Mouse (Mus musculus) thymus, postnatal 36 days (tissue): ENCODE data around the gene Cpne2.

Experiments
- DNase-seq, 2 experiments: peaks; one replicate each; pipeline ENCODE4 v3.0.0; 2022; ENCODE audit warnings: mixed read lengths in 2 of 2

Cpne2 gene

DNA sequence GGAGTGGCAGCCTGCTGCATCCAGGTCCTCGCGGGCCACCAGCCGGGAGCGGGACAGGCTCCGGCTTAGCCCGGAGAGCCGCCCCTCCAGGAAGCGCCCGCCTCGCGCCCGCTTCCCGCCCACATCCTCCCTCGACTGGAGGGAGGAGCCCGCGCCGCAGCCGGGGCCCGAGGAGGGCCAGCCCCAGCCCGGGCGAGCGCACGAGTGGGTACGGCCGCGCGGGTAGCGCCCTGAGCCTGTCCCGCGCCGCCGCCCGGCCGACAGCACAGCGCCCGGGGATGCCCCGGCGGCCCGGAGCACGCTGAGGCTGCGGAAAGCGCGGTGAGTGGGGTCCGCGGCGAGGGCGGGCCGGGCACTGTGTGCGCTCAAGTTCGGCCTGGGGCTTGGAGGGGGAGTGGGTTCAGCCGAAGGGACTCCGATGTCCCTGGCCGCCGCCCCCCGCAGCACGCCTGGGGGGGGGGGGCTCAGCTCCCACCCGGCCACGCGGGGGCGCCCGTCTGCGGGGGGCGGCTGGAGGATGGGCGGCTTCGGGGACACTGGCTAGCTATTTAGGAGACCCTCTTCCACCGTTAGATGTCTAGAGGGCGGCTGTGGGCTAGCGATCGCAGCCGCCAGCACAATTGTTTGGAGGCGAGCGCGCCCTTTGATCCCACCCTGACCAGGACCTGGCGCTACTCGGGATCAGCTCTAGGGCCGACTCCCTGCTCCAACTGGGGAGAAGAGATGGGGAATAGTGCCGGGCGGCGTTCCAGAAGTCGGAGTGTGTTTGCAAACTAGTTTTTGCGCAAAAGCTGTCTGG, at the start of gene Cpne2:
Cpne2 (plus strand) TSS at position 118 of the 799 bp plus-strand sequence.
- DNase-seq: peak; percentile 60 to 73

DNA sequence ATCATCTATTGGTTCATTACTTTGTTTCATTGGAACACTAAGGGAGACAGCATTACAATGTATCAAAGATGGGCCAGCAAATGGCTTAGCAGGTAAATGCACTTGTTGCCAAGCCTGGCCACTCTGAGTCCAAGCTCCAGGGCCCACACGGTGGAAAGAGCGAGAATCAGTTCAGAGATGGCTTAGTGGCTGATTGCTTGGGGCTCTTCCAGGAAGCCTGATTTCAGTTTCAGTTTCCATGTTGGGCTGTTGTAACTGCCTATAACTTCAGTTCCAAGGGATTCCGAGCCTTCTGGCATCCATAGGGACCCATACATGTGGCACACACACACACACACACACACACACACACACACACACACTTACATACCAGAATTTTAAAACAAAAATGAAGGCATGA, 47.5 kb upstream of the Cpne2 start:
- no peak for DNase-seq

DNA sequence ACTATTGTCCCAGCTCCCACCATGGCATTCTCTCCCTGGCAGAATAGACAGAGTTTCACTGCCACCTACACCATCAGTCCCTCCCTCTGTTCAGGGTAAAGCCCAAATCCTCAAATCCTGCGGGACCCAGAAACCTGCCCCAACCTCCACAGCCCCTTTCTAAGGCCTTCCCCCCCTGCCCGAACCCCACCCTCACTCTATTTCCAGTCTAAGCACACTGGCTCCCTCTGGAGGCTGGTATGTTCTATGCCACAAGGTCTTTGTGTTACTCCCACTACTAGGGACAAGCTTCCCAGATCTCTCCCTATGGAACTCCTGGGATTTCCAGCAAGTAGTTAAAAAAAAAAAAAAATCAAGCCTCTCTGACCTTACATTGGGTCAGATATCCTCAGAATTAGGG, 46.9 kb upstream of the Cpne2 start:
- peak; percentile 28 to 33 for DNase-seq

DNA sequence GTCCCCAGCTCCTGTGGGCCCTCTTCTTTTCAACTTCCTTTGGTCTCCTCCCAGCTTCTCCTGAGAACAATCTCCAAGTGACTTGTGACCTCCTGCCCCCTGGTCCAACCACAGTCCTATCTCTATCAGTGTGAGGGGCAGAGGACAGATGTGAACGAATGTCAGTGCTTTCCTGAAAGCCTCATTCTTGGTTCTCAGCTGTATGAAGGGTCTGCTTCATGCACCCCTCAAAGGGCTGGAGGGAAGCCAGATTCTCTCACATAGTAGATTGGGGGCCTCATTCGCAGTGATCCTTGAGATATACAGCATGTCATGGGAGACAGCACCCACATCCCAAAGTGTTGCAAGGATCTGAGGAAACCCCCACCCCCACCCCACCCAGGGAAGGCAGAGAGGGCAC, 44.8 kb upstream of the Cpne2 start:
- DNase-seq: no peak

DNA sequence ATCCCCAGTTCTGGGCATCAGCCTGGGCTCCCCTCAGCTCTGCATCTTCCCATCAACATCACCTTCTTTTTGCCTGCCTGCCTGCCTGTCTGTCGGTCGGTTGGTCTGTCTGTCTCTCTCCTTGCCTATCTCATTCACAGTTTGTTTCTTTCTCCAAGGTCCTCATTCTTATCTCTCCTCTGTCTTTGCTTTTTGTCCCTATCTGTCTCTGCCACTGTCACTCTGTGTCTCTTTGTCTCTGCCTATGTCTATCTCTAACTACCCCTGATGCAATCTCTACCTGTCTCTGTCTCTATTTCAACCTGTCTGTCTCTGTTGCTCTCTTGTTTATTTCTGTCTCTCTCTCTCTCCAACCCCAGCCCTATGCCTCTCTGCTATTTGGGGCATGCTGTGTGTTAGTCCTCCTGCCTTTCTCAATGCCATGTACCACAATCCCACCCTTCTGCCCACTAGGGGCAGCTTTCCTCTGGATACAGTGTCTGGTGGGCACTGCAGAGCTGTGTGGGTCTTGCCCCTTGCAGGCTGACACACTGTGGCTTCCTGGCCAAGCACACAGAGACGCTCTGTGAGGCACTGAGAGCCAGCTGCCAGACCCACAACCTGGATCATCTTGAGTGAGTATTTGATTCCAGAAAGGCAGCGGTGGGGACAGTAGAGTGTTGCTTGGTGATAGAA, 42.8 kb upstream of the Cpne2 start:
- no peak for DNase-seq

DNA sequence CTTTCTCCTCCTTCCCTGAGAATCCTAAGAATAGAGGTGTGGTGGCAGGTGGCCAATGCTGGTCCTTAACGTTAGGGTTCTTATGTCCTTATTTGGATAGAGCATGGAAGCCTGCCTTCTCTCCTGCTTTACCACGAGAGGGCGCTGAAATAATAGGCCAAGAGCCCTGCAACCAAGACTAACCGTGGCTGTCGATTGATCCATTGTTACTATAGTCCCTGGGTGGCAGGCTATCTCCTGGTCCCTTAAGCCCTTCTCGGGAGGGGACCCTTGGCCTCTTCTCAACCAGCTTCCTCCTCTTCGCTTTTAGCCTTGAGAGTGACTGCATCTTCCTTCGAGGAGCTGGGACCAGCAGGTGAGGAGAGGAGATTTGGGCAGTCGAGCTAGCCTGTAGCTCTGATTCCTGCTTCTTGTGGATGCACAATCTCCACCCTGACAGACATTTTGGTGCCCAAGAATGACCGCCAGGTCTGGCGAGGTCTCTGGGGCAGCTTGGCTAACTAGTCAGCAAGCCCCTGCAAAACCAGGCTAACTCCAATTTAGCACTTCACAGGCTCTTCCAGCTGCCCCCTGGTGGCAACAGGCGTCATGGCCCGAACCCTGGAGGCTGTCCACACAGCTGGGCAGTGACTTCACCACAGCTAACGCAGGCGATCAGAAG, 40.6 kb upstream of the Cpne2 start:
- peak; percentile 71 to 74 for DNase-seq

DNA sequence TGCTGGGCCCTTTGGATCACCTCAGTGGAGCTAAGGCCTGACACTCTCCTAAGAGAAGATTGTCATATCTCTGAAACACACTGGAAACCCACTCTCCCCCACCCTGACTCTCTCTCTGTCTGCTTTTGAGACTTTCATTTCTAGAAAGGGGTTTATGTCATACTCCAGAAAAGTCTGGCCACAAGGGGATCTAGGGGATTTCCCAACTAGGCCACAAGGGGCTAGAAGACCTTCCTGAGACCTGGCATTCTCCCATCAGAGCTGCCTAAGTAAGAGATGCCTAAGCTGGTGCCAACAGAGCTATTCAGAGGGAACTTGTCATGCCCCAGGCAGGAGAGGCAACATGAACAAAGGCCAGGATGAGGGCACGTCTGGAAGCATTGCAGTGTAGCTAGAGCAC, 39.5 kb upstream of the Cpne2 start:
- no peak for DNase-seq

DNA sequence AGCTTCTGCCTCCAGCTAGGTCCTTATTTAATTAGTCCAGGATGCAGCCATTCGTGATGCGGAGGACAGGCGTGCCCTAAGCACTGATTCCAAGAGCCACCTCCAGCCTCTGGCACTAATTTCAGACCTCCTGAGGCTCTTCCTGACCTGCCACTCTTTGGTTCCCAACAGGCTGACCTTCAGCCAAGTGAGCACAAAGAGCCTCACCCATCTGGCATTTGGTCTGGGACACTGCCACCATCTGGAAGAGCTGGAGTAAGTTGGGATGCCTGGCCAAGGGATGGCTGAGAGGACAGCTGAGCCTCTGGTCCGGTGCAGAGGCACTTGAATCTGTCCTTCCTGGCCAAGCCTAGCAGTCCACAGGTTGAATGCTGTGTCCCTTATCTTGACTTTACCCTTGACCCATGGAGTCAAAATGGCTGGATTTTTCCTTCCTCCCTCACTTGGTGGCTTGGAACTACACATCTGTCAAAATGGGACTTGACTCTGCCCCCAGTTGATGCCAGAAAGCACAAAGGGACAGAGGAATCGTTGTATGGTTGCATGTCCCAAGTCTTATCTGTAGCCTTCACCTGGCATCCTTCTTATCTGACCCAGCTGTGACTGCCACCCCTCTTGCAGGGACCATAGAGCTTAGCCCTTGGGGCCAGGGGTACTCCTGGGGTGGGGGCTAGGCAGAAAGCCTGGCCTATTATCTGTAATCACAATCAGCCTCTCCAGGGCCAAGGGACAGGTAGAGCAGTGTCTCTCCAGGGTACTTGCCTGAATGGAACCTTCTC, 17.2 kb upstream of the Cpne2 start:
- DNase-seq: no peak

DNA sequence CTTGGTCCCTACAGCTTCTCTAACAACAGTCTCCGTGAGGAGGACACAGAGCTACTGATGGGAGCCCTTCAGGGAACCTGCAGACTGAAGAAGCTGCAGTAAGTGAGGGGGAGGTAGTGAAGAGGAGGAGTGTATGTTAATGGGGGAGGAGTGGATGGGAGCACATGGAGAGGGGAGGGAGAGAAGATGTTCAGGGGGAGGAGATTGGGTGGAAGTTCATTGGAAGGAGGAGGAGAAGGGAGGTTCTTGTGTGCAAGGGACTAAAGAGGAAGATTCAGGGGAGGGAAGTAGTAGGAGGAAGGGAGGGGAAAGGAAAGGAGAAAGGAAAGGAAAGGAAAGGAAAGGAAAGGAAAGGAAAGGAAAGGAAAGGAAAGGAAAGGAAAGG, 16.6 kb upstream of the Cpne2 start:
- no peak for DNase-seq

DNA sequence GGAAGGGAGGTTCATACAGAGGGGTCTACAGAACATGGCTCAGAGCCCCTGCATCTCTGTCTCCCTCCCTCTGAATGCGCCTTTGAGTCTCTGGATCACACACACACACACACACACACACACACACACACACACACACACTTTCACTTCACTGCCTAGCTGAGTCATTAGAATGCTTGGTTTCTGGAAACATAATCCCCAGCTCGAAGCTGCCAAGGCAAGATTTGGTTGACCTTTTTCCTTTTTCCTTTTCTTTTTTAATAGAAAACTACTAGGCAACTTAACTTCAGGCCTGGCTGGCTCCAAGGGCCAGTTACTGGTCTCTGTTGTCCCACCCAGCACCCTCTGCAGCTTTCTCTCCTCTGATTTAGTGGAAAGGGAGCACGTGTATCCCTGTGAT, 16.0 kb upstream of the Cpne2 start:
- no peak for DNase-seq

DNA sequence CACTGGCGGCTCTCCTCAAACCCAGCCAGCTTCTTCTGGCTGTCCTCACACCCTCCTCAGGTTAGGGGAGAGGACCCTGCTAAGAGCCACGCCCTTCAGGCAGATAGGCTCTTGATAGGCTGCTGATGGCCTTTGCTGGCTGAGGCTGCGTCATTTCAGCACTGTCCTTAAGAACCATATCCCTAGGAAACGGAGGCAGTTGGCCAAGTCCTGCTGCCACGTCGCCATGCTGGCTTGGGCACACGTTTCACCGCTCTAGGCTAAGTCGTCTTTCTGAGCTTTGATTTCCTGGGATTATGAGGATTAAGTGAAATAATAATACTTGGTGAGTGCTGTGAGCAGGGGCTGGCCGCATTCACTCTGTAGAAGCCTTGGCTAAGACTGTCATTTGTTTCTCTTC, 14.5 kb upstream of the Cpne2 start:
- DNase-seq: no peak

DNA sequence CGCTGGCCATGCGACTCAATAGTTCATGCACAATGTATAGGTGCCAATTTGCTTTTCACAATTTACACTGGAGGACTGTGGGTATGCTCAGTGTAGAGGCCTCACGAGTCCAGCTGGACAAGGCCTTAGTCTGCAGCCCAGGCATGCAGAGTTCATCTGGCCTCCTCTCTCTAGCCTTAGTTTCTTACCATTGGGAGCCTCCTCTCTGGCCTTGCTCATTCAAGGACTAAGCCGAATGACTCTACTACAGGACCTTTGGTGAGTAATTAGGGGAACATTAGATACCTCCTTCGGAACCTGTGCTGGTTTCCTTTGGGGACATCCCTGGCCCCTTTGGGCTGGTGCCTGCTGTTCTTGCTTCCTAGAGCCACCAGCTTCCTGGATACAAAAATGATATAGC, 13.8 kb upstream of the Cpne2 start:
- DNase-seq: no peak

DNA sequence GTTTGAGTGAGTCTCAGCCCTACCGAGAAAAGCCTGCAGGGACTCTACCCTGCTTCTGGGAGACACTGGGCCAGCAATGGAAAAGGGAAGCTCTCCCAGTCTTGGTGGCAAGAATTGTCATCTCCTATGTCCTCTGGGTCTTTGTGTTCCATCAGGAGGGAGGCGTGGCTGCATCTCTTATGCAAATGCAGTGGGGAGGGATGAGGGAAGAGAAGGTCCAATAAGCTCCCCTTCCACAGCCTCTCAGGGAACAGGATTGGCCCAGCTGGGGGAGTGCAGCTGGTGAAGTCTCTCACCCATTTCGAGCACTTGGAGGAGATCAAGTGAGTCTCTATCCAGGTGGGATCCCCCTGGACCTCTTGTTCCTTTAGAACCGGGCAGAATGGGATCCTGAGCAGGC, 11.3 kb upstream of the Cpne2 start:
- no peak for DNase-seq

DNA sequence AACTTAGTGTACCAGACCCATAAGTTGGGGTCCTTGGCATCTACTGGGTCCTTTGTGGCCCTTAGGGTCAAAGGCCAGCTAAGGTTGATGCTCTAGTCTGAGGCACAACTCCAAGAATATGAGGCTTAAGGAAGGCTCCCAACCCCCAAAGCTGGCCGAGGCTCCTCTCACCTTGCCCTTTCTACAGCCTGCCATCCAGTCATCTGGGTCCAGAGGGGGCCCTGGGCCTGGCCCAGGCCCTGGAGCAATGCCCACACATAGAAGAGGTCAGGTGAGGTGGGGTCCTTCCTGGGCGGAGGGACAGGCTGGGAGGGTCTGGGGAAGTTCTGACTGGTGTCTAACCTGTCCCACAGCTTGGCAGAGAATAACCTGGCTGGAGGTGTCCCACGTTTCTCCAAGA, 10.3 kb upstream of the Cpne2 start:
- DNase-seq: no peak

DNA sequence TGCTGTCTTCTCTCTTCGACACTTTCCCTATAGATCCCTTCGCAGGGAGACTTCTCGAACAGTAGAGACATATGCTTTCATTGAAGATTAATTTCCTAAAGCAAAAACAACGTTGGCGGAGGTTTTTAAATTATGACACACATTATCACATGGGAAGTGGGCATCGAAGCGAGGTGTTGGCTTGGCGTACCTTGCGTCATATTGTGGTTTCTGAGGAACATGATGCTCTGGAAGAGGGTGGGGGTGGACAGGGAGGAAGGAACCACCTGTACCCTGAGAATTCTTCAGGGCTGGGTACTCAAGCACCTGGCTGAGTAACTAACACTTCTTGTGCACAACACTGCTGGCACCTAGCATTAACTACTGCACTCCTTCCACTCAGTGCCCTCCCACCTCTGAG, 8.2 kb upstream of the Cpne2 start:
- no peak for DNase-seq

DNA sequence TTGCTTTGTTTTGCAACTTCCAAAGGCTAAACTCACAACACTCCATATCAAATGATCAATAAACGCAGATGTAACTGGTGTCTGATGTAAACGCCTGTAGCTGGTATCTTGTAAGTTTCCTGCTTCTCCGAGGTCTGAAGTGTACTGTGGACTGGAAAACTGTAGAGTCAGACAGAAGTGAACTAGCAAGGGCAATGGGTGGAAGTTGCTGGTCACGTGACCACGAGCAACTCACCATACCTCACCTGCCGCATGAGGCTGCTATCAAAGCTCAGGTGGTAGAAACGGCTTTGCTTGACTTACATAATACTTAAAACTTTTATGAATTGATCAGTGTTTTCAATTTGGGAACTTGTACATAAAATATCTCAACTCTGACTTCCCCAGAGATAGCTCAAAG, 5.6 kb upstream of the Cpne2 start:
- DNase-seq: no peak

DNA sequence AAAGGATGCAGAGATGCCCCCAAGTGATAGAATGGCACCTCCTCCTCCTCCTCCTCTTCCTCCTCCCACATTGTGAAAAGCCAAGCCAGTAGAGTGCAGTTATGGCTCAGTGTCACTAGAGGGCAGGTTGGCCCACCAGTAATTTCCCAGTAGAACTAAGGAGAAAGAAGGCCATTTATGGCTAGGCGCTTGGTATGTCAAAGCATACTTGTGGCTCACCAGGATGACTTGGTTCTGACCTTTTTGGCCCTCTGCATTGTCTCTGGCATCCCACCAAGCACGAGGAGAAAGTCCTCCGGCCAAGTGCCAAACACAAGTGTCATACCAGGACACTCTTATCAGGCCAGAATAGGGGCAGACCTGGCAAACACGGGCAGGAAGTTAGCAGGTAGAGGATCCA, 4.5 kb upstream of the Cpne2 start:
- peak; percentile 40 to 41 for DNase-seq

DNA sequence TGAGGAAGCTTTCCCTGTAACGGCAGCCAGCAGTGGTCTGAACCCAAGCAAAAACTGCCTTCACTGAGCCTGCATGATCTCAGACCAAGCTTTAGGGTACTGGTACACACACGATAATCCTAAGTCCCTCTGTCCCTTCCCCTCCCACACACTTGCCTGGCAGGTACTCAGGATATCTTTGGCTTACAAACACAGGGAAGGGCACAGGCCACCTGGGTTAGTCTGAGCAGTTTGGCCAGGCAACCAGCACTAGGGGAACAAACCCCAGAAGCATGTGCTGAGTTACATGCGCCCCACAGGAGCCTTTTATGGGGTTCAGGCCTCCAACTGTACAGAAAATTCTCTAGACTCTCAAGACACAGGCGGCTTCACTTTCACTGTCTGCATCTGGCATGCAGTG, 2.9 kb upstream of the Cpne2 start:
- DNase-seq: no peak

DNA sequence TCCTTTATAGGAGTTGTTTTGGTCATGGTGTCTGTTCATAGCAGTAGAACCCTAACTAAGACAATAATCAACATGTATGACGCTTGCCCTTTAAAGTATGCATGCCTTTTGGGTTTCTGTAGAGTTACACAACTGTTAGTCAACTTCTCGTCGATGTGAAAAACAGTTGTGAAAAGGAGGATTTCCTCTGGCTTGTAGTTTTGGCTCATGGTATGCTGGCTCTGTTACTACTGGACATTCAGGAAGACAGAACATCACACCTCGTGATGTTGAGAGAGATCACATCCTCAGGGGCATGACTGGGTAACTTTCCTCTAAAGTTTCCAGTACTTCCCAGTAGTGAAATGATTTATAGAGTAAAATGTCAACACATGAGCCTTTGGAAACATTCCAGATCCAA, 2.1 kb upstream of the Cpne2 start:
- DNase-seq: no peak

DNA sequence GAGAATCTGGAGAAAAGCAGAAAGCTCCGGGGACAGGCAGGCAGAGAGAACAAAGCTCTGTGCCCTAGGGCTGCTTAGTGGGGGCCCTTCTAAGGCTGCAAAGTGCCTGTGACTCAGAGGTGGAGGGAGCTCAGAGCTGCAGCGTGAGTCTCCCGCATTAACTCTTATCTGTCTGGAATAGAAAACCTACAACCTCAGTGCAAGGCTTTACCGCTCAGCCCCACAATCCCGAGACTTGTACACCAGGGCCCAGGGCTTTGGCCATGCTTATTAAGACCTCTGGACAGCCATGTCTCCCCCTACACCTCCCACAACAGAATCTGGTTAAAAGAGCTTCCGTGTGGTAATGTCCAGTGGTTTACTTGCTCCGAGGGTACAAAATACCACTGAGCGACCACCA, 790 bp upstream of the Cpne2 start:
- DNase-seq: no peak

DNA sequence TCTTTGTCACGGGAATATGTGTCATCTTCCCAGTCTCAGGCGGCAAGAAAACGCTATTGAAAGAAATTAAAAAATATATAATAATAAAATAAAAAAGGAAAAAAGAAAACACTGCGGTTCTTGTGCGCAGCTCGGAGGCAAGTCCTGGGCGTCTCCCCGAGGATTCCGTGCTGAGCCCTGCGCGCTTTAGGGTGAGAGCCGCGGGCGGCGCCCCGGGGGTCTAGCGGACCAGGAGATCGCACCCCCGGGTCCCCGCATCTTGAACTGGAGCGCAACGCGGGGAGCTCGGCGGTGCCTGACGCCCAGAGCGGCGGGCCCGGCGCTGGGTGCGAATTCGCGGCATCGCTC, 291 bp upstream of the Cpne2 start:
- no peak for DNase-seq

DNA sequence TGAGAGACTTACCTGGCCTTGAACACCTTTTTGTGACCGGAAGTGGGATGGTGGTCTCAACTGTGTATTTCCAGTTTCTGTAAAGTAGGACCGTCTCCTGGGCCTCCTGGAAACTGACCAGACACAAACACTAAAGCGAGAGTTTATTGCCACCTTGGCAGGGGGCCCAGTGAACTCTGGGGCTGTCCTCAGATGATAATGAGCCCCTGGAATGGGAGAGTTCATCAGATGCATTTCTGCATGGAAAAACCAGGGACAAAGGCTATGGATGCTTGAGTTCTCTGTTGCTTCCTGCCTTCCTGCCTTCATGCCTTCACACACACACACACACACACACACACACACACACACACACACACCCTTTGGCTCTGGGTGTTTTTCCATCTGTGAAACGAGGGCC, 1.8 kb downstream of the Cpne2 start:
- no peak for DNase-seq

DNA sequence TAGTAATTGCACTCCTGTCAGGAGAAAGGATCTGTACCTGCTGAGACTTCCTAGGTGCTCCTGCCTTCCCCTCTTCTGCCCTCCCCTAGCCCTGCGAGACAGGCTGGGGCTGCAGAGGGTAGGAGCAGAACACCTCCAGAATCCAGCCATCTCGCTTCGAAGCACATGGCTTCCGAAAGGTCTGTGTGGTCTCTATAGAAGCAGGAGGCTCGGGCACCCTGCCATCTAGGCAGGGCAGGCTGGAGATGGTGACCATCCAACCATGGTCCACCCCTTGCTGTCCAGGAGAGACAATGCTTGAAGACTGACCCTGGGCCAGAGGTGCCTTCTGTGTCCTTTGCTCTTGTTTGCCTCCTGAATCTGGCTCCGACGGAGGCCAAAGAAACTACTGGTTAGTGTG, 2.8 kb downstream of the Cpne2 start:
- DNase-seq: no peak

DNA sequence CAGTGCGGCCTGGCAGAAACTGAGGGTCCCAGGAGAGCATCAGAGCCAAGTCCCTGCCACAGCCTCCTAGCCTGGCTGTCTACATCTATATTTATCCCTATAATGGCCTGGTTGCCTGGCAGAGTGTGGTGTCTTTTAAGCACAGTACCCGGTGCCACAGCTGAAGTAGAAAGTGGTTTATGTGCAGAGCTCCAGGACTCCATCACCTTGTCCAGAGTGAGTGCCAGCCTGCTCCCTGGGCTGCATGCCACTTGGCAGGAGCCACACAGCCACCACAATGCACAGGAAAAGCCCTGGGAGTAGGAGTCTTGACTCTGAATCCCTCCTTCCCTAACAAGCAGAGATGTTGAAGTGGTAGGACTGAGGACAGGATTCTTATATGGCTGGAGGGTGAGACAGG, 4.7 kb downstream of the Cpne2 start:
- DNase-seq: no peak
